Mouse (Mus musculus): ENCODE measurements at regions not wholly inside any gene's neighbourhood (a gene's known extent, or its start where the extent isn't known, plus 50 kb on each side); places are given as distances from the start of the nearest gene placed in this dataset.

GRCm38 (mm10) chr4:12418086-12418485 lies 246.3 kb upstream of the Fam92a start:
- no peak for TF ChIP-seq CTCF (IDR thresholded peaks at IDR 0.05; ENCODE audit: low read depth, low read length)
- TF ChIP-seq EP300 (IDR thresholded peaks at IDR 0.05; ENCODE audit: insufficient read depth, low read depth, low read length) = no peak
- no peak for TF ChIP-seq POLR2A (IDR thresholded peaks at IDR 0.05; ENCODE audit: insufficient read depth, low read length)
- Histone ChIP-seq H3K4me3 (ENCODE audit: low read depth, low read length) (no peak overlapping the region), H3K36me3 (ENCODE audit: control insufficient read depth, insufficient read depth, low read length, poor library complexity, severe bottlenecking) (no peaks in the 10 kb centered on the region), H3K9me3 (replicated peaks; ENCODE audit: control insufficient read depth, insufficient read depth, low read length, poor library complexity, severe bottlenecking) (peaks cover 14% of the 10 kb centered on the region), H3K9ac (ENCODE audit: low read depth, poor library complexity, severe bottlenecking) (no peak overlapping the region), H3K27ac (ENCODE audit: insufficient read depth, low read length) (no peak overlapping the region), H3K4me1 (ENCODE audit: control insufficient read depth, insufficient read depth, low read length) (peaks cover 7% of the 10 kb centered on the region), H3K27me3 (ENCODE audit: control insufficient read depth, insufficient read depth, low read length, poor library complexity, severe bottlenecking) (no peaks in the 10 kb centered on the region)

GRCm38 (mm10) chr4:12395344-12395743 lies 223.5 kb upstream of the Fam92a start:
- no peak overlapping the region for H3K27ac ChIP-seq (ENCODE audit: insufficient read depth, low read length)
- no peak overlapping the region for H3K4me3 ChIP-seq (ENCODE audit: low read depth, low read length)
- H3K9me3 ChIP-seq (replicated peaks; ENCODE audit: control insufficient read depth, insufficient read depth, low read length, poor library complexity, severe bottlenecking) = no peaks in the 10 kb centered on the region
- H3K27me3 ChIP-seq (ENCODE audit: control insufficient read depth, insufficient read depth, low read length, poor library complexity, severe bottlenecking) = no peaks in the 10 kb centered on the region
- no peak overlapping the region for H3K9ac ChIP-seq (ENCODE audit: low read depth, poor library complexity, severe bottlenecking)
- TF ChIP-seq POLR2A (IDR thresholded peaks at IDR 0.05; ENCODE audit: insufficient read depth, low read length) = no peak
- TF ChIP-seq CTCF (IDR thresholded peaks at IDR 0.05; ENCODE audit: low read depth, low read length) = no peak
- TF ChIP-seq EP300 (IDR thresholded peaks at IDR 0.05; ENCODE audit: insufficient read depth, low read depth, low read length) = no peak
- H3K36me3 ChIP-seq (ENCODE audit: control insufficient read depth, insufficient read depth, low read length, poor library complexity, severe bottlenecking) = no peaks in the 10 kb centered on the region
- no peaks in the 10 kb centered on the region for H3K4me1 ChIP-seq (ENCODE audit: control insufficient read depth, insufficient read depth, low read length)

GRCm38 (mm10) chr4:12376797-12377570 lies 205.2 kb upstream of the Fam92a start:
- TF ChIP-seq EP300 (IDR thresholded peaks at IDR 0.05; ENCODE audit: insufficient read depth, low read depth, low read length) (no peak), POLR2A (IDR thresholded peaks at IDR 0.05; ENCODE audit: insufficient read depth, low read length) (no peak), CTCF (IDR thresholded peaks at IDR 0.05; ENCODE audit: low read depth, low read length) (no peak)
- Histone ChIP-seq H3K27me3 (ENCODE audit: control insufficient read depth, insufficient read depth, low read length, poor library complexity, severe bottlenecking) (no peaks in the 10 kb centered on the region), H3K4me1 (ENCODE audit: control insufficient read depth, insufficient read depth, low read length) (no peaks in the 10 kb centered on the region), H3K36me3 (ENCODE audit: control insufficient read depth, insufficient read depth, low read length, poor library complexity, severe bottlenecking) (no peaks in the 10 kb centered on the region), H3K9me3 (replicated peaks; ENCODE audit: control insufficient read depth, insufficient read depth, low read length, poor library complexity, severe bottlenecking) (no peaks in the 10 kb centered on the region), H3K27ac (ENCODE audit: insufficient read depth, low read length) (no peak overlapping the region), H3K9ac (ENCODE audit: low read depth, poor library complexity, severe bottlenecking) (no peak overlapping the region), H3K4me3 (ENCODE audit: low read depth, low read length) (no peak overlapping the region)

GRCm38 (mm10) chr4:12369551-12369950 lies 197.7 kb upstream of the Fam92a start:
- Histone ChIP-seq H3K36me3 (ENCODE audit: control insufficient read depth, insufficient read depth, low read length, poor library complexity, severe bottlenecking) (no peaks in the 10 kb centered on the region), H3K9ac (ENCODE audit: low read depth, poor library complexity, severe bottlenecking) (no peak overlapping the region), H3K4me3 (ENCODE audit: low read depth, low read length) (no peak overlapping the region), H3K27ac (ENCODE audit: insufficient read depth, low read length) (no peak overlapping the region), H3K27me3 (ENCODE audit: control insufficient read depth, insufficient read depth, low read length, poor library complexity, severe bottlenecking) (no peaks in the 10 kb centered on the region), H3K4me1 (ENCODE audit: control insufficient read depth, insufficient read depth, low read length) (no peaks in the 10 kb centered on the region), H3K9me3 (replicated peaks; ENCODE audit: control insufficient read depth, insufficient read depth, low read length, poor library complexity, severe bottlenecking) (no peaks in the 10 kb centered on the region; the same call in 1 of the 2 replicates)
- TF ChIP-seq EP300 (IDR thresholded peaks at IDR 0.05; ENCODE audit: insufficient read depth, low read depth, low read length) = no peak
- TF ChIP-seq CTCF (IDR thresholded peaks at IDR 0.05; ENCODE audit: low read depth, low read length) = no peak
- TF ChIP-seq POLR2A (IDR thresholded peaks at IDR 0.05; ENCODE audit: insufficient read depth, low read length) = no peak

GRCm38 (mm10) chr4:12356992-12357634 lies 185.3 kb upstream of the Fam92a start:
- Histone ChIP-seq H3K27ac (ENCODE audit: insufficient read depth, low read length) (no peak overlapping the region), H3K4me3 (ENCODE audit: low read depth, low read length) (no peak overlapping the region), H3K9ac (ENCODE audit: low read depth, poor library complexity, severe bottlenecking) (no peak overlapping the region), H3K36me3 (ENCODE audit: control insufficient read depth, insufficient read depth, low read length, poor library complexity, severe bottlenecking) (no peaks in the 10 kb centered on the region), H3K9me3 (replicated peaks; ENCODE audit: control insufficient read depth, insufficient read depth, low read length, poor library complexity, severe bottlenecking) (no peaks in the 10 kb centered on the region), H3K27me3 (ENCODE audit: control insufficient read depth, insufficient read depth, low read length, poor library complexity, severe bottlenecking) (no peaks in the 10 kb centered on the region), H3K4me1 (ENCODE audit: control insufficient read depth, insufficient read depth, low read length) (no peaks in the 10 kb centered on the region)
- TF ChIP-seq CTCF (IDR thresholded peaks at IDR 0.05; ENCODE audit: low read depth, low read length) (no peak), EP300 (IDR thresholded peaks at IDR 0.05; ENCODE audit: insufficient read depth, low read depth, low read length) (no peak), POLR2A (IDR thresholded peaks at IDR 0.05; ENCODE audit: insufficient read depth, low read length) (no peak)

- no peaks in the 10 kb centered on the region for H3K36me3 ChIP-seq (ENCODE audit: control insufficient read depth, insufficient read depth, low read length, poor library complexity, severe bottlenecking)
- H3K27me3 ChIP-seq (ENCODE audit: control insufficient read depth, insufficient read depth, low read length, poor library complexity, severe bottlenecking) = no peaks in the 10 kb centered on the region
- H3K4me1 ChIP-seq (ENCODE audit: control insufficient read depth, insufficient read depth, low read length) = no peaks in the 10 kb centered on the region
- H3K4me3 ChIP-seq (ENCODE audit: low read depth, low read length) = no peak overlapping the region
- no peak overlapping the region for H3K9ac ChIP-seq (ENCODE audit: low read depth, poor library complexity, severe bottlenecking)
- no peaks in the 10 kb centered on the region for H3K9me3 ChIP-seq (replicated peaks; ENCODE audit: control insufficient read depth, insufficient read depth, low read length, poor library complexity, severe bottlenecking)
- H3K27ac ChIP-seq (ENCODE audit: insufficient read depth, low read length) = no peak overlapping the region
- TF ChIP-seq POLR2A (IDR thresholded peaks at IDR 0.05; ENCODE audit: insufficient read depth, low read length) (no peak), CTCF (IDR thresholded peaks at IDR 0.05; ENCODE audit: low read depth, low read length) (no peak), EP300 (IDR thresholded peaks at IDR 0.05; ENCODE audit: insufficient read depth, low read depth, low read length) (no peak)
Measured at GRCm38 (mm10) chr4:12353337-12353856, 181.6 kb upstream of the Fam92a start.

Measured in ES-Bruce4 (cell line).